Mouse (Mus musculus) G1E (cell line): ENCODE results near the gene Zzef1.

ENCODE experiments used
- CTCF ChIP-seq: IDR thresholded peaks from 2 replicates; pipeline ENCODE4 v1.5.1; 2012; ENCODE audit warnings: low read depth, low read length, inconsistent platforms, mixed read lengths
- GATA1 ChIP-seq: IDR thresholded peaks from 2 replicates; pipeline ENCODE4 v1.6.1; 2012; ENCODE audit warnings: borderline replicate concordance, low read length, inconsistent platforms, mixed read lengths
- GATA2 ChIP-seq: IDR thresholded peaks from 2 replicates; pipeline ENCODE4 v1.6.1; 2012; ENCODE audit warnings: low read depth, low read length, inconsistent platforms, borderline replicate concordance
- POLR2AphosphoS5 ChIP-seq: IDR thresholded peaks from 2 replicates; pipeline ENCODE4 v1.6.1; 2012; ENCODE audit warnings: low read depth, low read length, inconsistent platforms; ENCODE audit not compliant: insufficient replicate concordance
- TAL1 ChIP-seq: conservative IDR thresholded peaks from 2 replicates; pipeline ENCODE4 v1.6.1; 2012; ENCODE audit warnings: low read depth, low read length, inconsistent platforms, mixed read lengths

DNA sequence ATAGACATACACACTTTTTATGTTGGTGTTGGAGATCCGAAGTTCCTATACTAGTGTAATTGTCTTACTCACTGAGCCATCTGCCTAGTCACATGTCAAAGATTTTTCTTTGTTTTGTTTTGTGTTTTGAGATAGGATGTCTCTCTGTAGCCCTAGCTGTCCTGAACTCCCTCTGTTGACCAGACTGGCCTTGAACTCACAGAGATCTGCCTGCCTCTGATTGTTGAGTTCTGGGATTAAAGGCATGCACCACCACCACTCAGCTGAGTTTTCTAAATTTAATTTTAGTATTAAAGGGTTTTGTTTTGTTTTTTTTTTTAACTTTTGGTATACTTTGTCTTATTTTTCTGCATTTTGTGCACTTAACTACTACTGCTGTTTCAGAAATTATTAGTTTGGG lies 76.0 kb downstream of the Zzef1 start:
- TF ChIP-seq CTCF (no peak), TAL1 (no peak), GATA1 (no peak), GATA2 (no peak), POLR2AphosphoS5 (no peak)
